Mouse (Mus musculus) spleen, adult 10 weeks (tissue): ENCODE results near the gene Gm13696. TPM values are rescaled to one million over a fixed set of nuclear protein-coding genes. Genes with fewer than 3 reads are reported as not detected.

Experiments
- polyA plus RNA-seq: library from polyadenylated mRNA; stranded (reverse); fragments of 350-450 nt; fragmentation: Illumina TruSeq; extraction: RNeasy Lipid Tissue Mini Kit (QIAGEN cat#74804); gene quantifications from one replicate; pipeline ENCODE4 v1.2.3, GENCODE M21; 2015; ENCODE audit warnings: low replicate concordance; ENCODE audit not compliant: insufficient read depth

Gene Gm13696
- polyA plus RNA-seq, result not detected

GRCm38 (mm10) chr2:83972823-83973222 is at the start of gene Gm13696:
Gene Gm13696 (plus strand): TSS chr2:83973123.

GRCm38 (mm10) chr2:83940931-83941361 is 32.0 kb upstream of the Gm13696 start, which contains the start of gene Zswim2:
Gene Zswim2 (minus strand): TSS chr2:83941228.

GRCm38 (mm10) chr2:83955393-83955792 is 17.5 kb upstream of the Gm13696 start, which contains the start of gene Gm13698:
Gene Gm13698 (plus strand): TSS chr2:83955693.

GRCm38 (mm10) chr2:83961203-83961602 is 11.7 kb upstream of the Gm13696 start, which contains the start of gene Gm13693:
Gene Gm13693 (plus strand): TSS chr2:83961503.

GRCm38 (mm10) chr2:83967013-83967412 is 5.9 kb upstream of the Gm13696 start, which contains the start of gene Gm13695:
Gene Gm13695 (plus strand): TSS chr2:83967313.

GRCm38 (mm10) chr2:83978633-83979032 is 5.7 kb downstream of the Gm13696 start, which contains the start of gene Gm13694:
Gene Gm13694 (plus strand): TSS chr2:83978933.

GRCm38 (mm10) chr2:83984443-83984842 is 11.5 kb downstream of the Gm13696 start, which contains the start of gene Gm13697:
Gene Gm13697 (plus strand): TSS chr2:83984743.

GRCm38 (mm10) chr2:83990253-83990652 is 17.3 kb downstream of the Gm13696 start, which contains the start of gene Gm13691:
Gene Gm13691 (plus strand): TSS chr2:83990553.

Other genes starting within 250 kb of the Gm13696 start
- gene Itgav, start 248.7 kb upstream of the Gm13696 start, polyA plus RNA-seq, result 38.3 TPM
- gene Fam171b, start 160.5 kb upstream of the Gm13696 start, polyA plus RNA-seq, result 1.6 TPM
- not detected for gene Zswim2, start 31.9 kb upstream of the Gm13696 start, polyA plus RNA-seq
- not detected for gene Gm13698, start 17.4 kb upstream of the Gm13696 start, polyA plus RNA-seq
- not detected for gene Gm13693, start 11.6 kb upstream of the Gm13696 start, polyA plus RNA-seq
- not detected for gene Gm13695, start 5.8 kb upstream of the Gm13696 start, polyA plus RNA-seq
- not detected for gene Gm13694, start 5.8 kb downstream of the Gm13696 start, polyA plus RNA-seq
- gene Gm13697, start 11.6 kb downstream of the Gm13696 start, polyA plus RNA-seq, result not detected
- gene Gm13691, start 17.4 kb downstream of the Gm13696 start, polyA plus RNA-seq, result not detected